Mouse (Mus musculus): ENCODE results near the gene Abhd15.

GRCm38 (mm10) chr11:77525804-77526486 lies 11.0 kb downstream of the Abhd15 start:
- TF ChIP-seq CTCF (IDR thresholded peaks at IDR 0.05): peak; percentile 21; the same call in 1 of the 2 replicates
- TF ChIP-seq POLR2A (IDR thresholded peaks at IDR 0.05; ENCODE audit: insufficient read depth, low read depth, low read length): no peak

Data from heart, adult 2 months (tissue).